Mouse (Mus musculus) thymus, adult 2 months (tissue): ENCODE results near the gene Gm3739.
"Not testable (repeated sequence)": the region's sequence is repeated elsewhere in the genome, so short reads cannot be mapped to it uniquely, and the experiment has no call there.

Experiments used
- CTCF ChIP-seq: fragments of 200-500 bp; IDR thresholded peaks from 2 replicates; pipeline ENCODE4 v1.5.1; 2012; ENCODE audit warnings: mild to moderate bottlenecking, control low read depth, low read length, moderate library complexity, borderline replicate concordance; ENCODE audit not compliant: control insufficient read depth, poor library complexity, insufficient read depth; ENCODE audit errors: extremely low read depth
- POLR2A ChIP-seq: fragments of 200-500 bp; IDR thresholded peaks from 2 replicates; pipeline ENCODE4 v1.6.1; 2012; ENCODE audit warnings: mild to moderate bottlenecking, low read length, control low read depth, moderate library complexity; ENCODE audit not compliant: control insufficient read depth, poor library complexity, insufficient read depth; ENCODE audit errors: extremely low read depth

DNA sequence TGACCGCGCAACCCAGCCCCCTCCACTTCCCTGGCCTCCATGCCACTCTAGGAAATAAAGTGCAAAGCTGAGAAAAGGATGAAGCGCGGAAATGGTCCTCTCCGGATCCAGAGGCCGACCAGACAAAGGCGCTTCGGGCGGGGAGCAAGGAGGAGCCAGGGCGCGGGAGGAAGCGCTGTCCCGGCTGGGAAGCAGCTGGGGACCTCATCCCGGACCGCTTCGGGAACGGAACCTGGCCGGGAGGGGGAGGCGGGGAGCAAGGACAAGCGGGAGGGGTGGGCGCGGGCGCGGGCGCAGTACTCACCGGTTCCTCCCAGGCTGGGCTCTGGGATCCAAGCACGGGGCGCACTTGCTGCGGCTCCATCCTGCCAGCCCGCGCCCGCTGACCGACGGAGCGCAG lies at the start of gene Gm3739:
- not testable (repeated sequence) for TF ChIP-seq CTCF, POLR2A
